Mouse (Mus musculus) neural tube, embryonic 10.5 days (tissue): Measurements from ENCODE around the gene Ly75.

Experiments
- DNase-seq: peaks from one replicate; pipeline ENCODE4 v3.0.0-alpha.2; 2017; ENCODE audit warnings: low spot score; ENCODE audit errors: extremely low spot score

Gene Ly75

DNA sequence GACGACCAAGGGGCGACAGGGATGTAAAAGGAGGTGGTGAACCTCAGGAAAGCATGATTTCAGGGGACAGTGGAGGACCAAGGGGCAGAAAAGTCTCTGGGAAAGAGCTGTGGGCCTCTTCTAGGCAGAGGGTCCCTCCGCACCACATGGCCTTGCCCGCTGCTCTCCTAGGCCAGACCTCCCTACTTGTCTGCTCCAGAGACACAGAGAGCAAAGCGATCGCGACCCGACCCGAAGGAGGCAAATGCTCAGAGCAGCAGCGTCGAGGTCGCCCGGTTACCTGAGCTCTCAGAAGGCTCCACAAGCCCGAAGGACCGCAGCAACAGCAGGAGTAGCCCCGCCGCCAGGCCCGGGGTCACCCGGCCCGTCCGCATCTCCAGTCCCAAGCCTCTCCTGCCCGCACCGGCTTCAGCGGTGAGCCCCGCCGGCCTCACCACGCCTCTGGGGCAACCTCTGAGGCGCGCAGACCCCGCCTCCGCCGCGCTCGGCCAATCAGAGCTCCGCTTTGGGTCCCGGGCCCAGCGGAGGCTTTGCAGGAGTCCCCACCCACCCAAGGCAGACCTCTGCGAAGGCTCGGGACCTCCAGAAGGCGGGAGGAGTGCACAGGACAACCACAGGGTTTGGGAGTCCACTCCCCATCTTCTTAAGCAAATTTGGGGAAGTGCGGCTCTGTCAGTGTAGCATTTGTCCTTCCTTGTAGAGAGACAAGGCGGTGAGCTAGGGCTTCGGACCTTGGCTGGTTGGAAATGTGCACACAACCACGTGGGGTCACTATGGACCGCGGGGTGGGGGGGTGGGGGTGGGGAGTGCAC lies at the start of gene Ly75:
TSS of gene Ly75 (minus strand) at position 446 of the 812 bp plus-strand sequence.
- peak; percentile 91 for DNase-seq

- no peak for DNase-seq
Observed at GRCm38 (mm10) chr2:60430315-60431021, 47.4 kb upstream of the Ly75 start.

DNA sequence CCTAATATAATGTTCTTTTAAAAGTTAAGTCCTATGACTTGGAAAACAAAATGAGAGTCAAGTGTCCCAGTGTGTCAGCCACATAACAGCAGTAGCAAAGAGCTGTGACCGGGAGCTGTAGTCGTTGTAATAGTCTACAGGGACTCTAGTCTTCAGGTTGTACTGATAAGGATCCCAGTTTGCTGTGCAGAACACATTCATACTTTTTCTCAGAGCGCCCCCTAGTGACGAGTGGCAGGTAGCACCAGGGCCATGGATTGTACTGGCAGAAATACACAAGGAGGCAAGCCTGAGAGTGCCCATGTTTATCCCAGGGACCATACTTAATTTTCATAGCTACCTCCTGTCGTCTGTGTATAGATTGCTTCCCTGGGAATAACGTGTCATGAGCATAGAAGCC lies 35.0 kb upstream of the Ly75 start:
- peak; percentile 75 for DNase-seq

DNA sequence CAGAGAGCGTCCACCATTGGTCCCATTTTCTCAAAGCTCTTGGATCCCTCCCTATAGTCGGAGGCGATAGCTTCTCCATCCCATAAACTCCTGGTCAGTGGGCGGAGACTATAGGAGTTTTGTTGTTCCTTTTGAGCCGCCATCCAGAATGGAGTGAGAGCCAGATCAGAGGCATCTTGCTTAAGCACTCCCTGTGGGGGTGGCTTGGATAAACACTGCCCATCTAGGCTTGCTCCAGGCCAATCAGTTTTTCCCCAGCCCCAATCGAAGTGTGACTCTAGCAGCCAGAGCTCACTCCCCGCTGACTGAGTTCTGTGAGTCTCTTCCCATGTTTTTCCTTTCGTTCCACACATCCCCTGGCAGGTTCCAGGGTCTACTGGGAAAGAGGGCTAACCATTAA lies 31.2 kb upstream of the Ly75 start:
- no peak for DNase-seq

DNA sequence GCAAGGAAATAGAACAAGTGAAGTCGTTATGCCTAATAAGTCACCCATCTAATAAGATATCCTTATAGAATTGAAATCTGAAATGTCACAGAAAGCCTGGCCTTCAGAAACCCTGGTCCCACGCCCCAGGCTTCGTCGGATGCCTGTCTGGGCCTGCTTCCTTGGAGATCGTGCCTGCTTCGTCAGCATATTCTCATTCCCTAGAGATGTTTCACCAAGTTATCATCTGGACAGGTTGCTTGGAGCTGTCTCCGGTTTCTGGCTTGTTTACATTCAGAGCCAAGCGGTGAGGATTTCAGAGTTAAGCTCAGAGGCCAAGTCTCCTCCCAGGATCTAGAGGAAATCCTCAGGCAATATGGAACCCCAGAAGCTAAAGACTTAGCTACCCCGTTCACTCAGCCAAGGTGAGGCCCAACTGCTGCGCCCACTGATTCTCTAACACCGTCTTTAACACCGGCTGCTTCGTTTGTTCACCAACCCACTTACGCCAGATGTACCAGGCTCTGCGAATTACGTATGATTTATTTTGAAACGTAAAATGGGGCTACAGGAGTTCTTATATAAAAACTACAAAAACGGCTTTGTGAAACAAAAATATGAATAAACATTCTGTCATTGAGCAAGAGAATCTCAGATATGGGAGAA lies 30.0 kb upstream of the Ly75 start:
- DNase-seq = no peak

GRCm38 (mm10) chr2:60411181-60411580 lies 28.1 kb upstream of the Ly75 start:
- no peak for DNase-seq

DNA sequence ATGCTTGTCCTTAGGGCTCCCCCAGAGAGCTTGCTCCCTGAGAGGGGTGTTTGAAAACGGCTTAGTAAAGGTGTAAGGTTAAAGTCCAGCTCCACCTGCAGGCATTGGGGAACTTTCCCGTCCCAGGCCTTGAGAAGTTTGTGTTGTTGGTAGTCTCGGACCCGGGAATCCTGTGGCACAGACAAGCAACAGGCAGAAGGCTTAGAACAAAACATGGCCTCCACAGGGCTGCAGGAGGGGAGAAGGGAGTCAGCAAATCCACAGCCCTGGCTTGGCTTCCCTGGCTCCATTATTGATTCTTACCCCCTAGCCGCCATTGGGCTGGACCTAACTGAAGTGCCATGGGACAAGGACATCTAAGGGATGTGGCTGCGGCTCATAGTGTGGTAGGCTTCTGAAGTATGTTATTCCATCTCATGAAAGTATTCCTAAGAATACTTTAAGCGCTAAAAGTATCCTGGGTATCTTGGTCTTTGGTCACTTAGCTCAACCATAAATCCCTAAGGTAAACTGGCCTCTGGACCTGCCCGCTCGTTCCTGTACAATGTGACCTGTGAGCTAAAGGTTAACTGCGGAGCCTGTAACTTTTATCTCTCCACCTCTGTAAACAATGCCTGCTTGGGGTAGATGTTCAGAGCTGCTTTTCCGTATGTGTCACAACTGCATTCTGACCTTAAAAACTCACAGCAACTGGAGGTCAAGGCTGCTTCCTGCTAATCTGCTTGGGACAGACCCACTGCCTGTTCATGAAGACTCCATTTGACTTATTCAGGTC lies 27.1 kb upstream of the Ly75 start:
- no peak for DNase-seq

- no peak for DNase-seq
Observed at GRCm38 (mm10) chr2:60409194-60409593, 26.1 kb upstream of the Ly75 start.

- no peak for DNase-seq
Observed at GRCm38 (mm10) chr2:60407387-60407786, 24.3 kb upstream of the Ly75 start.

DNA sequence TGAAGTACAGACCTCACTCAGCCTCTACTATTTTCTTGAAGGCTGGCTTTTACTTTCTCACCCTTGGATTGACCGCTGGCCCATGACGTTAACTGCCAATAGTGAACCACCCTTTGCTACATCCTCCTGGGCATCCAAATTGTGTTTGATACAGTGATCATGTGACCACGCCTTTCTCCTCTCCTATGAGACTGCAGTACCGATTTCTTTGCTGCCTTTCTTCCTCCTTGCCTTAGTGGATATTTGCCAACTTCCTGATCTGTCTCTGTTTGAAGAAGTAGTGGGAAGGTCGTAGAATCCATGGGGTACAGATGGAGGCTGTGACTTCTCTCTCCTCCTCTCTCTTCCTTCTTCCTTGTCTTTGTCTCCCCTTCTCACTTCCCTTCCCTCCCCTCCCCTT lies 22.3 kb upstream of the Ly75 start:
- no peak for DNase-seq

DNA sequence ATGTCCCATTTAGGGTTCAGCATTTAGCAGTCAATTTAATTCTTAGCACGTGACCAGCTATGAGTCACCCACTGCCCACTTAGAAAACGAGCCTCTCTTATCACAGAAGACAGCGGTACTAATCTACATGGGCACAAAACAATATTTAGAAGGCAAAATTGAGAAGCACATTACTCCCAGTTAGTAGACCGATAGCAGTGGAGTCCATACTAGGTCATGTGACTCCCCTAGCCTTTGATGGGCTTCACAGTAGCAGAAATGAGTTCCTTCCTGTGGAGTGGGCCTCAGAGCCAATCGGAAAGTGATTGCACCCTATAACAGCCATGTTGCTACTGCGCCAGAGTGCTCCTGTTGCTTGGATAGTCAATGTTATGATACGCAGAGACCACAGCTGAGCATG lies 21.7 kb upstream of the Ly75 start:
- no peak for DNase-seq

- DNase-seq = no peak
Observed at GRCm38 (mm10) chr2:60401694-60402093, 18.6 kb upstream of the Ly75 start.

DNA sequence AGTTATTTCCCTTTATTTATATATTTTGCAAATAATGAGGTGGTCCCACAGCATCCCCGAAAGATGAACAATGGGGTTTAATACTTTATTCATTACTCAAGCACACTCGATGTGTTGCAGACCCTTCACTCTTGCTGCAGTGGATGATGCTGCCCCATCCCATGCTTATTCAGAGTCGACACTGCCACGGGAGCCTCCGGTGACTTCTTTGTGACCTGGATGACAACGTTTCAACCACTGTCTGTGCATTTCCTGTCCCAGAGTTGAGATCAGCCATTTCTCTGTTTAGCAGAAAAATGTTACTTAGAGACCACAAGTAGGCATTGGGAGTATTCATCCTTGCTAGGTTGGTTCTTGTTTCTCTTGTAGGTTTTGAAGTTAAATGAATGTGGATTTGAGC lies 10.7 kb upstream of the Ly75 start:
- no peak for DNase-seq

DNA sequence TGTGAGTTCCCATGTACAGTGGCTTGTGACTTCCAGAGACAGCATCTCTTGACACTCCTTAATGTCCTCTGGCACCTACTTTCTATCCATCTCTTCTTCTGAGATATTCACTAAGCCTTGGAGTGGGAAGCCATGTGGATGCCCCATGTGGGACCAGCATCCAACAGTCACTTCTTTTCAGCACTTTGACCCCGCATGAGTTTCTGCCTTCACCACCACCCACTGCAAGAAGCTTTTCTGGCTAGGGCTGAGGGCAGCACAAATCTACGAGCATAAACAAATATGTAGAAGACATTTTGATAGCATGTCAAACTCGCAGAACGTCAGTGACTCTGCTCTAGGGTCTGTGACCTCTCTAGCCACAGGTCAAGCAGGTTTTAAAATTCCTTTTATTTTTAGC lies 9.2 kb upstream of the Ly75 start:
- no peak for DNase-seq

DNA sequence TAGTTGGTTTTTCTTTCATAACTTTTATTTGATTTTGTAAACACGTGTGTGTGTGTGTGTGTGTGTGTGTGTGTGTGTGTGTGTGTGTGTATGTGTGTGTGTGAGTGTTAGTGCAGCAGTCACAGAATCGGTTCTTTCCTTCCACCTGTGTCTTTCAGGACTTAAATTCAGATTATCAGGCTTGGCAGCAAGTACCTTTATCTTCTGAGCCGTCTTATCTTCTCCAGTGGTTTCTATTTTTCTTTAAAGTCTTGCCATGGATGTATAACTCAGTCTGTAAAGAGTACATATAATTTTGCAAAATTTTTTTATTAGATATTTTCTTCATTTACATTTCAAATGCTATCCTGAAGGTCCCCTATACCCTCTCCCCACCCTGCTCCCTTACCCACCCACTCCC lies 4.3 kb upstream of the Ly75 start:
- no peak for DNase-seq

GRCm38 (mm10) chr2:60386835-60387234 lies 3.7 kb upstream of the Ly75 start:
- no peak for DNase-seq

GRCm38 (mm10) chr2:60384763-60385085 lies 1.6 kb upstream of the Ly75 start:
- no peak for DNase-seq

GRCm38 (mm10) chr2:60384083-60384762 lies 1.1 kb upstream of the Ly75 start:
- no peak for DNase-seq

GRCm38 (mm10) chr2:60382346-60382745 lies 757 bp downstream of the Ly75 start:
- no peak for DNase-seq

- DNase-seq = no peak
Observed at GRCm38 (mm10) chr2:60377260-60377659, 5.8 kb downstream of the Ly75 start.

GRCm38 (mm10) chr2:60375608-60376107 lies 7.4 kb downstream of the Ly75 start:
- DNase-seq = no peak
